Mouse (Mus musculus) stomach, embryonic 14.5 days (tissue): ENCODE data around the gene Lce1c. TPM values are rescaled to one million over a fixed set of nuclear protein-coding genes. Genes with fewer than 3 reads are reported as not detected.

Experiments
- ATAC-seq: fragments of 200-750 bp; cut with Nextera tagmentation; 2 replicates; pipeline ENCODE4 v1.8.0; 2017; ENCODE audit warnings: low read depth, moderate TSS enrichment; ENCODE audit not compliant: insufficient number of reproducible peaks, insufficient read depth, low FRiP score
- H3K27ac ChIP-seq: fragments of 300-500 bp; sonication (generic); 2 replicates; pipeline ENCODE4 v1.5.1; 2014; ENCODE audit warnings: mild to moderate bottlenecking, low read length, moderate library complexity, mixed read lengths
- H3K27me3 ChIP-seq: fragments of 300-500 bp; sonication (generic); 2 replicates; pipeline ENCODE4 v1.6.1; 2014; ENCODE audit warnings: low read length, control low read depth, mixed read lengths; ENCODE audit not compliant: control insufficient read depth, insufficient read depth
- H3K36me3 ChIP-seq: fragments of 300-500 bp; sonication (generic); 2 replicates; pipeline ENCODE4 v1.6.1; 2014; ENCODE audit warnings: mild to moderate bottlenecking, control low read depth, low read length, moderate library complexity, mixed read lengths; ENCODE audit not compliant: control insufficient read depth, insufficient read depth
- H3K4me1 ChIP-seq: fragments of 300-500 bp; sonication (generic); 2 replicates; pipeline ENCODE4 v1.6.1; 2014; ENCODE audit warnings: low read length, control low read depth, mixed read lengths; ENCODE audit not compliant: control insufficient read depth, insufficient read depth
- H3K4me2 ChIP-seq: fragments of 300-500 bp; sonication (generic); replicated peaks from 2 replicates; pipeline ENCODE4 v1.6.1; 2014; ENCODE audit warnings: low read depth, low read length, control low read depth
- H3K4me3 ChIP-seq: fragments of 300-500 bp; sonication (generic); 2 replicates; pipeline ENCODE4 v1.5.1; 2014; ENCODE audit warnings: low read depth, low read length, control low read depth
- H3K9ac ChIP-seq: fragments of 300-500 bp; sonication (generic); replicated peaks from 2 replicates; pipeline ENCODE4 v1.6.1; 2014; ENCODE audit warnings: low read depth, mild to moderate bottlenecking, control low read depth, low read length, moderate library complexity, mixed read lengths
- H3K9me3 ChIP-seq: fragments of 300-500 bp; sonication (generic); 2 replicates; pipeline ENCODE4 v1.6.1; 2016; ENCODE audit warnings: low read depth, low read length, control low read depth; ENCODE audit not compliant: control insufficient read depth
- WGBS: fragments of 180-500 bp; shearing (Covaris S2); extraction: QIAGEN DNeasy Blood & Tissue Kit; methylation state at CpG from one replicate; pipeline ENCODE4 v1.1.7; 2014; 5-methylcytosine and 5-hydroxymethylcytosine counted together
- polyA plus RNA-seq: library from polyadenylated mRNA; unstranded; fragments of >200 nt; fragmentation: Nextera tagmentation; extraction: Ambion mirVana; gene quantifications from 2 replicates; pipeline ENCODE4 v1.2.1, GENCODE M21; 2014

Lce1c gene
- polyA plus RNA-seq: not detected in 2 replicates

DNA sequence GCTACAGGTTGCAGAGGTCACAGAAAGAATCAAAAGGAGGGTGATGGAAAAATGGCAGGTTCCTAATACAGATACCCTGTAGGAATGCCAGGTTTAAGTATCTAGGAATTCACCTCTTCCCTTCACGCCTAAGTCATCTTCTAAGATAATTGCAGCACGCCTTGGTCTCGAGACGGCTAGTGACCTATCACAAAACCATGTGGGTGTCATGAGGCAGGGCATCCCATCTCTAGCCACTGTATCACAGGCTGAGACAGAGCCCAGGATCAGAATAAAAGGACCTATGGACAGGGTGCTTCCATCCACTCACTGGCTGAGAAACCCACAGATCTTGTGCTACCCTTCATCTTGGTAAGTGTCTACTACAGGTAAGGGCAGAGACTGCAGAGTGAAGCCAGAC lies at the start of gene Lce1c:
Gene Lce1c, plus strand, starts transcription at position 301 of the 400 bp plus-strand sequence.
- no peak for ATAC-seq
- no peaks in the 10 kb centered on the region for H3K9me3 ChIP-seq
- H3K4me3 ChIP-seq: no peak within 1 kb of the TSS
- H3K27me3 ChIP-seq: no peaks in the 10 kb centered on the region
- H3K4me2 ChIP-seq: no peak within 1 kb of the TSS
- H3K36me3 ChIP-seq: no peaks in the 10 kb centered on the region
- WGBS: 84% methylated on average over 4 of the region's 4 CpGs
- H3K9ac ChIP-seq: no peak within 1 kb of the TSS
- no peak within 1 kb of the TSS for H3K27ac ChIP-seq
- H3K4me1 ChIP-seq: no peaks in the 10 kb centered on the region

DNA sequence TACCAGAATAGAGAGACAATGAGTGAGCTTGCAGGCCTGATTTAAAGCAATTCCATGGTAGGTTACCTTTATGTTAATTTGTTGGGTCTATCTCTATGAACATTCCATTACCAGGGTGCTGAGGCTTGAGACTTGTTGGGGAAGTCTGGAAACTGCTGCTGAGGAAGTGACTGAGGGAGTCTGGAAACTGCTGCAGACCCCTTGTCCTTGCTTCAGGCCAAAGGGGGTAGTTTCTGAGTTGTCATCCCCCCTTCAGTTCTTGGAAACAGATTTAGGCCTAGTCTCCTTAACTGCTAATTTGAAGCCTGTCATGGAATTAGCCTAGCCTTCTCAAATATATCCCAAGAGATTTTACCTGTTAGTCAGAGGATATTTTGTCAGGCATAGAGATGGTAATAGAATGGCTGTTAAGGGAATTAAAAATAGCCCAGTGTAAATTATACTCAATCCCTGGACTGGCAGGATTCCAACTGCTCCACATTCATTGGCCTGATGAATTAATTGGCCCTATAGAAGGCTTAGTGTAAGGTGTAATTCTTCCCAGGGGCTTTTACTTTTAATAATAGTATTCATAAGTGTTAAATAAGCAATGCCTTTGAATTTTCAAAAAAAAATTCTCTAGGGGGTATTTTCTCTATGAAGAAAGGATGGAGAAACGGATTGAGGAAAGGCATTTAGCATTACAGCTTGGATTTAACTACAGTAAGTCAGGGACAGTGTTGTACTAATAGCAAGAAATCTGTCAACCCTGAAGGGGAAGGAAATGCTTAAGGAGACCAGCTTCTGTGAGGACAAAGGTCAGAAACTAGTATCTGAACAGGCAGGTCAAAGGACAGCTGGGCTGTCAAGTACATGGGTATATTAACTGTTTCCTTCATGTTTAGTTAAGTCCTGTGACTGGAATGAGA lies 41.0 kb upstream of the Lce1c start:
- H3K4me1 ChIP-seq: no peaks in the 10 kb centered on the region
- H3K36me3 ChIP-seq: no peaks in the 10 kb centered on the region
- H3K4me3 ChIP-seq: no peak overlapping the region
- no peak overlapping the region for H3K27ac ChIP-seq
- H3K27me3 ChIP-seq: no peaks in the 10 kb centered on the region
- H3K9ac ChIP-seq: no peak overlapping the region
- WGBS: 47% methylated on average over 1 of the region's 1 CpGs
- H3K9me3 ChIP-seq: no peaks in the 10 kb centered on the region
- H3K4me2 ChIP-seq: no peak overlapping the region
- no peak for ATAC-seq

DNA sequence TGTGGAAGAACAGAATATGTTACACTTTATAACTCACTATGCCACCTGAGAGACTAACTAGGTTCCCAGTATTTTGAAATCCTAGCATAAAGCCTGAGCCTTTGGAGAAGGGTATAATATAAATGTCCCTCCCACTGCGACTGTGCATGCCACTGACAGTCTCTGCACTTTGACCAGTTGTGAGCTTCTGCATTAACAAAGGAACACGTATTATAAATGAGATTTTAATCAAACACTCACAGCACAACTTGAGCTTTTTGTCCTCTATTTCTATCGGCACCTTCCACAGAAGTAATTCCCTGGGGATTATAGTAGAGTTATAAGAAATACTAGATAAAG lies 40.4 kb upstream of the Lce1c start:
- Histone ChIP-seq H3K9me3 (no peaks in the 10 kb centered on the region), H3K4me3 (no peak overlapping the region), H3K4me1 (no peaks in the 10 kb centered on the region), H3K9ac (no peak overlapping the region), H3K27ac (no peak overlapping the region), H3K27me3 (no peaks in the 10 kb centered on the region), H3K36me3 (no peaks in the 10 kb centered on the region), H3K4me2 (no peak overlapping the region)
- ATAC-seq: no peak
- 68% methylated on average over 3 of the region's 3 CpGs for WGBS

DNA sequence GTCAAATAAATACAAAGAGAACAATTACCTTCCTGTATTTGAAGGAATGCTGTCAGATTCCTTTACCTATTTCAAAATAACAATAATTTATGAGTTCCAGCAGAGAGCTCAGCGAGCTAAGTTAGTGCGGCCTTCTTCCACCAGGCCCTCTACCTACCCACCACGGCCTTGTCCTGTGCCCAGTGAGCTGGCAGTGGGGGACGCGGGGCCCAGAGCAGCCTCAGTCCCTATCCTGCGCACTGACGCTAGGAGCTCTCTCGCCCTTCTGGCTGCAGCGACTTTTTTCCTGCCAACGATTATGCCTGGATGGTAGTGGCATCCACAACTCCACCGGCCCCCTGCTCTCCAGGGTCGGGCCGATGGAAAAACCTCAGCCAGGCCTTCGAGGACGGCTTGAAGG lies 39.2 kb upstream of the Lce1c start:
- no peak overlapping the region for H3K4me3 ChIP-seq
- H3K4me1 ChIP-seq: no peaks in the 10 kb centered on the region
- H3K27me3 ChIP-seq: no peaks in the 10 kb centered on the region
- H3K9me3 ChIP-seq: no peaks in the 10 kb centered on the region
- no peak overlapping the region for H3K9ac ChIP-seq
- ATAC-seq: no peak
- 91% methylated on average over 15 of the region's 15 CpGs for WGBS
- no peak overlapping the region for H3K4me2 ChIP-seq
- no peaks in the 10 kb centered on the region for H3K36me3 ChIP-seq
- H3K27ac ChIP-seq: no peak overlapping the region

DNA sequence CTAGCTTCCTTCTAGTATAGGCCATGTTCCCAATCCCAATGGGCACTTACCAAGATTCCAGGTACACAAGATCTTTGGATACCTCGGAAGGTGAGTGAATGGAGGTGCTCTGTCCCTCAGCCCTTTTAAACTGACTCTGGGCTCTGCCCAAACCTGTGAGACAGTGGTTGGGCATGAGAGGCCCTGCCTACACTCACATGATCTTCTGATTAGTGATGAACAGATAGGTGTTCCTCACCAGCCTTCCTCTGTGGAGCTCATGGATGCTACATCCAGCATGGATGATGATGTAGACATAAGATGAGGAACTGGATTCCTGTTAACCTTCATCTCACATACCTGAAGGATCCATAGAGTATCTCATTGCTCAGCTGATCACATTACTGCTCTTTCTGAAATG lies 30.8 kb upstream of the Lce1c start, which contains the start of gene Lce1a1:
Gene Lce1a1, minus strand, starts transcription at position 101 of the 400 bp plus-strand sequence.
- Histone ChIP-seq H3K36me3 (no peaks in the 10 kb centered on the region), H3K27ac (no peak within 1 kb of the TSS), H3K4me2 (no peak within 1 kb of the TSS), H3K9ac (no peak within 1 kb of the TSS), H3K27me3 (no peaks in the 10 kb centered on the region), H3K9me3 (no peaks in the 10 kb centered on the region), H3K4me1 (no peaks in the 10 kb centered on the region), H3K4me3 (no peak within 1 kb of the TSS)
- WGBS: 81% methylated on average over 1 of the region's 1 CpGs
- ATAC-seq: no peak

DNA sequence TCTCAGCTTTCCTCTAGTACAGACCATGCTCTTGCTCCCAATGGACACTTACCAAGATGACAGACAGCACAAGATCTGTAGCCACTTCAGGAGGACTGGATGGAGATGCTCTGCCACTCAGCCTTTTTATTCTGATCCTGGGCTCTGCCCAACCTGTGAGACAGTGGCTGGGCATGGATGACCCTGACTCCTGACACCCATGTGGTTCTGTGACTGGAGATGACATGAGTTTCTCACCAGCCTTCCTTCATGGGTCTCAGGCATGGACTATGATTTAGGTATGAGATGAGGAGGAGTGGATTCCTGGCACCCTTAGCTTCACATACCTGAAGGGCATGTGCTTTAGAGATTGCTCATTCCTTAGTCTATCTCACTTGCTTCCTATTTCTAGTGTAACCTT lies 22.2 kb upstream of the Lce1c start, which contains the start of gene Lce1b:
Gene Lce1b, minus strand, starts transcription at position 101 of the 400 bp plus-strand sequence.
- H3K9ac ChIP-seq: no peak within 1 kb of the TSS
- no peaks in the 10 kb centered on the region for H3K9me3 ChIP-seq
- H3K27ac ChIP-seq: no peak within 1 kb of the TSS
- H3K36me3 ChIP-seq: no peaks in the 10 kb centered on the region
- H3K4me1 ChIP-seq: no peaks in the 10 kb centered on the region
- no peak for ATAC-seq
- H3K4me2 ChIP-seq: no peak within 1 kb of the TSS
- H3K4me3 ChIP-seq: no peak within 1 kb of the TSS
- no peaks in the 10 kb centered on the region for H3K27me3 ChIP-seq

DNA sequence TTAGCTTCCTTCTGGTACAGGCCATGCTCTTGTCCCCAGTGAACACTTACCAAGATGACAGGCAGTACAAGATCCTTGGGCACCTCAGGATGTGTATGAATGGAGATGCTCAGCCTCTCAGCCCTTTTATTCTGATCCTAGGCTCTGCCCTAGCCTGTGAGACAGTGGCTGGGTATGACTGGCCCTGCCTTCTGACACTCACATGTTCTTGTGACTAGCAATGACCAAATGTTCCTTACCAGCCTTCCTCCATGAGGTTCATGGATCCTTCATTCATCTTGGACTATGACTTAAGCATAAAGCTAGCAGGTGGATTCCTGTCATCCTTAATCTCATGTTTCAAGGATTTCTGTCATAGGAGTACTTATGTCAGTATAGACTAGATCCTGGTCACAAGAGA lies 8.8 kb upstream of the Lce1c start, which contains the start of gene Lce1a2:
Gene Lce1a2, minus strand, starts transcription at position 101 of the 400 bp plus-strand sequence.
- Histone ChIP-seq H3K4me1 (no peaks in the 10 kb centered on the region), H3K27ac (no peak within 1 kb of the TSS), H3K4me2 (no peak within 1 kb of the TSS), H3K36me3 (no peaks in the 10 kb centered on the region), H3K4me3 (no peak within 1 kb of the TSS), H3K9ac (no peak within 1 kb of the TSS), H3K9me3 (no peaks in the 10 kb centered on the region), H3K27me3 (no peaks in the 10 kb centered on the region)
- ATAC-seq: no peak

DNA sequence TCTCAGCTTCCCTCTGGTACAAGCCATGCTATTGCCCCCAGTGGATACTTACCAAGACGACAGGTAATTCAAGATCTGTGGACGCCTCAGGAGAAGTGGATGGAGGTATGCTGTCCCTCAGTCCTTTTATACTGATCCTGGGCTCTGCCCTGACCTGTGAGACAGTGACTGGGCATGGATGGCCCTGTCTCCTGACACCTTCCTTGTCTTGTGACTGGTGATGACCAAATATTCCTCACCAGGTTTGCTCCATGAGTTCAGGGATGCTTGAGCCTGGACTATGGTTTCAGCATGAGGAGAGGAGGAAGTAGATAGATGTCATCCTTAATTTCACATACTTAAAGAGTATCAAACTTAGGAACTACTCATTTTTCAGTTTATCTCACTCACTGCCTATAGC lies 8.1 kb downstream of the Lce1c start, which contains the start of gene Lce1d:
Gene Lce1d, minus strand, starts transcription at position 101 of the 400 bp plus-strand sequence.
- Histone ChIP-seq H3K9me3 (no peaks in the 10 kb centered on the region), H3K36me3 (no peaks in the 10 kb centered on the region), H3K4me3 (no peak within 1 kb of the TSS), H3K27me3 (no peaks in the 10 kb centered on the region), H3K27ac (no peak within 1 kb of the TSS), H3K4me1 (no peaks in the 10 kb centered on the region), H3K4me2 (no peak within 1 kb of the TSS), H3K9ac (no peak within 1 kb of the TSS)
- ATAC-seq: no peak
- WGBS: 57% methylated on average over 2 of the region's 2 CpGs
